Mouse (Mus musculus) liver, postnatal 0 days (tissue): Measurements from ENCODE around the gene Gm49396. TPM values are rescaled to one million over a fixed set of nuclear protein-coding genes. Genes with fewer than 3 reads are reported as not detected.

Experiments used
- ATAC-seq: fragments of 200-750 bp; cut with Nextera tagmentation; 2 replicates; pipeline ENCODE4 v1.8.0; 2017; ENCODE audit warnings: mild to moderate bottlenecking, moderate library complexity
- DNase-seq: peaks from one replicate; pipeline ENCODE4 v3.0.0-alpha.2; 2016
- H3K27ac ChIP-seq: fragments of 300-500 bp; sonication (generic); 2 replicates; pipeline ENCODE4 v1.5.1; 2014; ENCODE audit warnings: antibody characterized with exemption, moderate library complexity, mild to moderate bottlenecking, low read depth
- H3K27me3 ChIP-seq: fragments of 300-500 bp; sonication (generic); 2 replicates; pipeline ENCODE4 v1.6.1; 2014; ENCODE audit warnings: low read length, control low read depth, mixed read lengths; ENCODE audit not compliant: insufficient read depth
- H3K36me3 ChIP-seq: fragments of 300-500 bp; sonication (generic); replicated peaks from 2 replicates; pipeline ENCODE4 v1.6.1; 2014; ENCODE audit warnings: mild to moderate bottlenecking, control low read depth, low read length, moderate library complexity, mixed read lengths; ENCODE audit not compliant: insufficient read depth
- H3K4me1 ChIP-seq: fragments of 300-500 bp; sonication (generic); 2 replicates; pipeline ENCODE4 v1.6.1; 2014; ENCODE audit warnings: antibody characterized with exemption, mild to moderate bottlenecking, control low read depth; ENCODE audit not compliant: insufficient read depth
- H3K4me2 ChIP-seq: fragments of 300-500 bp; sonication (generic); 2 replicates; pipeline ENCODE4 v1.6.1; 2014; ENCODE audit warnings: low read depth, mild to moderate bottlenecking, low read length, moderate library complexity, mixed read lengths
- H3K4me3 ChIP-seq: fragments of 300-500 bp; sonication (generic); 2 replicates; pipeline ENCODE4 v1.5.1; 2014; ENCODE audit warnings: low read depth, low read length
- H3K9ac ChIP-seq: fragments of 300-500 bp; sonication (generic); replicated peaks from 2 replicates; pipeline ENCODE4 v1.6.1; 2014; ENCODE audit warnings: mild to moderate bottlenecking, moderate library complexity
- H3K9me3 ChIP-seq: fragments of 300-500 bp; sonication (generic); 2 replicates; pipeline ENCODE4 v1.6.1; 2016; ENCODE audit warnings: mild to moderate bottlenecking, control low read depth, low read length, mixed read lengths
- CTCF ChIP-seq: sonication (generic); IDR thresholded peaks from 2 replicates; pipeline ENCODE4 v1.5.1; 2016; ENCODE audit warnings: antibody characterized with exemption, low read depth
- EP300 ChIP-seq: IDR thresholded peaks from 2 replicates; pipeline ENCODE4 v1.6.1; 2016; ENCODE audit warnings: antibody characterized with exemption, low read depth, mild to moderate bottlenecking
- WGBS: fragments of 180-500 bp; shearing (Covaris S2); extraction: QIAGEN DNeasy Blood & Tissue Kit; methylation state at CpG from one replicate; pipeline ENCODE4 v1.1.7; 2014; ENCODE audit not compliant: insufficient replicate concordance; 5-methylcytosine and 5-hydroxymethylcytosine counted together
- polyA plus RNA-seq: library from polyadenylated mRNA; unstranded; fragments of >200 nt; fragmentation: Nextera tagmentation; extraction: Ambion mirVana; gene quantifications from 2 replicates; pipeline ENCODE4 v1.2.1, GENCODE M21; 2015

The Gm49396 gene
- polyA plus RNA-seq, 1 experiment from 2014 or later: 1.8 TPM

- 84% methylated on average over 13 of the region's 13 CpGs for WGBS
- ATAC-seq (no peak), DNase-seq (no peak)
- TF ChIP-seq EP300 (no peak), CTCF (no peak)
- Histone ChIP-seq H3K27ac (no peak overlapping the region), H3K4me3 (peak overlapping the region; percentile 58; the same call in 1 of the 2 replicates), H3K36me3 (peaks cover 22% of the 10 kb centered on the region), H3K4me2 (peak overlapping the region; percentile 80), H3K4me1 (peaks cover 26% of the 10 kb centered on the region), H3K9me3 (no peaks in the 10 kb centered on the region), H3K27me3 (no peaks in the 10 kb centered on the region), H3K9ac (peak overlapping the region; percentile 31; the same call in 1 of the 2 replicates)
Observed at GRCm38 (mm10) chr7:30557901-30558514, 5.1 kb upstream of the Gm49396 start.

GRCm38 (mm10) chr7:30558656-30559442, 4.3 kb upstream of the Gm49396 start:
- Histone ChIP-seq H3K9ac (peak overlapping the region; percentile 60), H3K4me1 (peaks cover 20% of the 10 kb centered on the region), H3K36me3 (peaks cover 22% of the 10 kb centered on the region), H3K27ac (peak overlapping the region; percentile 55), H3K27me3 (no peaks in the 10 kb centered on the region), H3K9me3 (no peaks in the 10 kb centered on the region), H3K4me3 (peak overlapping the region; percentile 58), H3K4me2 (peak overlapping the region; percentile 80)
- 8% methylated on average over 12 of the region's 12 CpGs for WGBS
- TF ChIP-seq CTCF (no peak), EP300 (no peak)
- peak; percentile 18 for ATAC-seq
- DNase-seq: no peak

GRCm38 (mm10) chr7:30559443-30559954, 3.6 kb upstream of the Gm49396 start, which contains the start of gene Lin37:
Lin37 (minus strand) TSS chr7:30559838.
- no peak for TF ChIP-seq EP300
- no peak for TF ChIP-seq CTCF

GRCm38 (mm10) chr7:30560296-30560695, 2.8 kb upstream of the Gm49396 start:
- Histone ChIP-seq H3K4me1 (peaks cover 24% of the 10 kb centered on the region), H3K9ac (no peak overlapping the region), H3K4me3 (no peak overlapping the region), H3K4me2 (peak overlapping the region; percentile 80; the same call in 1 of the 2 replicates), H3K36me3 (peaks cover 20% of the 10 kb centered on the region), H3K9me3 (no peaks in the 10 kb centered on the region), H3K27me3 (no peaks in the 10 kb centered on the region), H3K27ac (peak overlapping the region; percentile 55; the same call in 1 of the 2 replicates)
- no peak for ATAC-seq
- TF ChIP-seq EP300 (no peak), CTCF (no peak)
- WGBS: 67% methylated on average over 2 of the region's 2 CpGs
- DNase-seq: no peak

More at GRCm38 (mm10) chr7:30559443-30559954, 3.6 kb upstream of the Gm49396 start, which contains the start of gene Lin37:
- DNase-seq (peak; percentile 92), ATAC-seq (peak; percentile 80)
- Histone ChIP-seq H3K4me2 (peak within 1 kb of the TSS; percentile 80), H3K9ac (peak within 1 kb of the TSS; percentile 60), H3K4me3 (peak within 1 kb of the TSS; percentile 58), H3K9me3 (no peaks in the 10 kb centered on the region), H3K36me3 (peaks cover 22% of the 10 kb centered on the region), H3K4me1 (peaks cover 24% of the 10 kb centered on the region), H3K27me3 (no peaks in the 10 kb centered on the region), H3K27ac (peak within 1 kb of the TSS; percentile 55)
- under 1% methylated on average over 20 of the region's 20 CpGs for WGBS

GRCm38 (mm10) chr7:30562526-30563116, 523 bp upstream of the Gm49396 start:
- no peaks in the 10 kb centered on the region for H3K9me3 ChIP-seq

GRCm38 (mm10) chr7:30563906-30564280, 749 bp downstream of the Gm49396 start:
- H3K4me1 ChIP-seq: peaks cover 15% of the 10 kb centered on the region
- 32% methylated on average over 6 of the region's 6 CpGs for WGBS
- peak overlapping the region; percentile 73 for H3K4me3 ChIP-seq
- DNase-seq (no peak), ATAC-seq (no peak)
- peaks cover 30% of the 10 kb centered on the region for H3K36me3 ChIP-seq
- TF ChIP-seq EP300 (no peak), CTCF (no peak)
- H3K27me3 ChIP-seq: no peaks in the 10 kb centered on the region
- H3K9me3 ChIP-seq: no peaks in the 10 kb centered on the region
- peak overlapping the region; percentile 95 for H3K27ac ChIP-seq
- 0 out of 2 replicates have a peak overlapping the region, but pooled peaks have one; percentile 23 for H3K9ac ChIP-seq
- peak overlapping the region; percentile 74 for H3K4me2 ChIP-seq

More at GRCm38 (mm10) chr7:30562526-30563116, 523 bp upstream of the Gm49396 start:
- Histone ChIP-seq H3K27ac (peak overlapping the region; percentile 65), H3K4me1 (peaks cover 24% of the 10 kb centered on the region), H3K4me3 (peak overlapping the region; percentile 73), H3K9ac (peak overlapping the region; percentile 76), H3K36me3 (peaks cover 23% of the 10 kb centered on the region), H3K4me2 (peak overlapping the region; percentile 93), H3K27me3 (no peaks in the 10 kb centered on the region)
- no peak for TF ChIP-seq EP300
- DNase-seq (no peak), ATAC-seq (no peak)
- WGBS: under 1% methylated on average over 27 of the region's 27 CpGs
